Mouse (Mus musculus) kidney, embryonic 16.5 days (tissue): ENCODE results near the gene Hnrnpa1. TPM values are rescaled to one million over a fixed set of nuclear protein-coding genes. Genes with fewer than 3 reads are reported as not detected.
"Not testable (repeated sequence)": the region's sequence is repeated elsewhere in the genome, so short reads cannot be mapped to it uniquely, and the experiment has no call there.

Experiments
- ATAC-seq: fragments of 200-750 bp; cut with Nextera tagmentation; 2 replicates; pipeline ENCODE4 v1.8.0; 2017; ENCODE audit warnings: moderate TSS enrichment; ENCODE audit not compliant: low FRiP score, low TSS enrichment
- H3K27ac ChIP-seq: fragments of 300-500 bp; sonication (generic); 2 replicates; pipeline ENCODE4 v1.5.1; 2014; ENCODE audit warnings: low read length
- H3K27me3 ChIP-seq: fragments of 300-500 bp; sonication (generic); 2 replicates; pipeline ENCODE4 v1.6.1; 2014; ENCODE audit warnings: low read length, control low read depth, mixed read lengths; ENCODE audit not compliant: insufficient read depth
- H3K36me3 ChIP-seq: fragments of 300-500 bp; sonication (generic); 2 replicates; pipeline ENCODE4 v1.6.1; 2014; ENCODE audit warnings: low read length, control low read depth, mixed read lengths; ENCODE audit not compliant: insufficient read depth
- H3K4me1 ChIP-seq: fragments of 300-500 bp; sonication (generic); 2 replicates; pipeline ENCODE4 v1.6.1; 2014; ENCODE audit warnings: low read length, control low read depth, mixed read lengths; ENCODE audit not compliant: insufficient read depth
- H3K4me2 ChIP-seq: fragments of 300-500 bp; sonication (generic); replicated peaks from 2 replicates; pipeline ENCODE4 v1.6.1; 2014; ENCODE audit warnings: low read depth, low read length
- H3K4me3 ChIP-seq: fragments of 300-500 bp; sonication (generic); 2 replicates; pipeline ENCODE4 v1.5.1; 2014; ENCODE audit warnings: mild to moderate bottlenecking, low read length
- H3K9ac ChIP-seq: fragments of 300-500 bp; sonication (generic); replicated peaks from 2 replicates; pipeline ENCODE4 v1.6.1; 2014; ENCODE audit warnings: low read length
- H3K9me3 ChIP-seq: fragments of 300-500 bp; sonication (generic); 2 replicates; pipeline ENCODE4 v1.6.1; 2016; ENCODE audit warnings: low read length, control low read depth
- WGBS: fragments of 180-500 bp; shearing (Covaris S2); extraction: QIAGEN DNeasy Blood & Tissue Kit; methylation state at CpG from one replicate; pipeline ENCODE4 v1.1.7; 2014; 5-methylcytosine and 5-hydroxymethylcytosine counted together
- polyA plus RNA-seq: library from polyadenylated mRNA; unstranded; fragments of >200 nt; fragmentation: Nextera tagmentation; extraction: Ambion mirVana; gene quantifications from 2 replicates; pipeline ENCODE4 v1.2.1, GENCODE M21; 2015

The Hnrnpa1 gene
- polyA plus RNA-seq, 1 experiment from 2014 or later, result 831 TPM

GRCm38 (mm10) chr15:103249511-103249910 lies 9.3 kb downstream of the Hnrnpa1 start:
- not testable (repeated sequence) for H3K9me3 ChIP-seq, H3K4me3 ChIP-seq, ATAC-seq, H3K4me2 ChIP-seq, H3K4me1 ChIP-seq, H3K27me3 ChIP-seq, H3K27ac ChIP-seq, H3K9ac ChIP-seq
- H3K36me3 ChIP-seq, result peaks cover 44% of the 10 kb centered on the region
- WGBS, result 88% methylated on average over 6 of the region's 6 CpGs

- 30% methylated on average over 2 of the region's 2 CpGs for WGBS
- Histone ChIP-seq H3K4me1 (peaks cover 13% of the 10 kb centered on the region; the same call in 1 of the 2 replicates), H3K36me3 (peaks cover 41% of the 10 kb centered on the region), H3K27ac (no peak overlapping the region; the same call in 1 of the 2 replicates), H3K9ac (no peak overlapping the region), H3K27me3 (no peaks in the 10 kb centered on the region), H3K4me3 (no peak overlapping the region), H3K9me3 (no peaks in the 10 kb centered on the region), H3K4me2 (no peak overlapping the region)
- no peak for ATAC-seq
Observed at GRCm38 (mm10) chr15:103250195-103250740, 10.0 kb downstream of the Hnrnpa1 start.

GRCm38 (mm10) chr15:103251595-103251994 lies 11.4 kb downstream of the Hnrnpa1 start:
- no peak for ATAC-seq
- Histone ChIP-seq H3K36me3 (peaks cover 28% of the 10 kb centered on the region), H3K27ac (no peak overlapping the region), H3K9me3 (no peaks in the 10 kb centered on the region), H3K4me1 (peaks cover 14% of the 10 kb centered on the region; the same call in 1 of the 2 replicates), H3K4me2 (no peak overlapping the region), H3K4me3 (no peak overlapping the region), H3K27me3 (no peaks in the 10 kb centered on the region), H3K9ac (no peak overlapping the region)
- 74% methylated on average over 1 of the region's 1 CpGs for WGBS

- Histone ChIP-seq H3K4me3 (no peak overlapping the region), H3K36me3 (peaks cover 18% of the 10 kb centered on the region), H3K27ac (no peak overlapping the region), H3K27me3 (no peaks in the 10 kb centered on the region), H3K9ac (no peak overlapping the region), H3K4me1 (peaks cover 14% of the 10 kb centered on the region; the same call in 1 of the 2 replicates), H3K4me2 (no peak overlapping the region), H3K9me3 (no peaks in the 10 kb centered on the region)
- ATAC-seq, result no peak
- WGBS, result 92% methylated on average over 3 of the region's 3 CpGs
Observed at GRCm38 (mm10) chr15:103252660-103253059, 12.4 kb downstream of the Hnrnpa1 start.

GRCm38 (mm10) chr15:103253352-103253751 lies 13.1 kb downstream of the Hnrnpa1 start:
- Histone ChIP-seq H3K4me2 (no peak overlapping the region), H3K9me3 (no peaks in the 10 kb centered on the region), H3K4me1 (peaks cover 20% of the 10 kb centered on the region), H3K27ac (no peak overlapping the region), H3K36me3 (peaks cover 11% of the 10 kb centered on the region), H3K27me3 (no peaks in the 10 kb centered on the region), H3K9ac (no peak overlapping the region), H3K4me3 (no peak overlapping the region)
- no peak for ATAC-seq
- WGBS, result 94% methylated on average over 1 of the region's 1 CpGs

GRCm38 (mm10) chr15:103255169-103255568 lies 14.9 kb downstream of the Hnrnpa1 start:
- WGBS, result under 1% methylated on average over 25 of the region's 25 CpGs

GRCm38 (mm10) chr15:103256210-103256986 lies 16.2 kb downstream of the Hnrnpa1 start:
- no peak overlapping the region for H3K9ac ChIP-seq
- no peaks in the 10 kb centered on the region for H3K36me3 ChIP-seq
- peaks cover 25% of the 10 kb centered on the region for H3K4me1 ChIP-seq
- ATAC-seq, result no peak
- H3K9me3 ChIP-seq, result no peaks in the 10 kb centered on the region
- H3K27ac ChIP-seq, result no peak overlapping the region
- H3K27me3 ChIP-seq, result no peaks in the 10 kb centered on the region
- WGBS, result 92% methylated on average over 6 of the region's 6 CpGs
- H3K4me3 ChIP-seq, result no peak overlapping the region
- no peak overlapping the region for H3K4me2 ChIP-seq

More at GRCm38 (mm10) chr15:103255169-103255568, 14.9 kb downstream of the Hnrnpa1 start:
- H3K27me3 ChIP-seq, result no peaks in the 10 kb centered on the region
- peak overlapping the region; percentile 71 for H3K9ac ChIP-seq
- H3K4me2 ChIP-seq, result peak overlapping the region; percentile 89
- H3K9me3 ChIP-seq, result no peaks in the 10 kb centered on the region
- H3K4me3 ChIP-seq, result peak overlapping the region; percentile 50
- peak overlapping the region; percentile 66; the same call in 1 of the 2 replicates for H3K27ac ChIP-seq
- no peaks in the 10 kb centered on the region for H3K36me3 ChIP-seq
- H3K4me1 ChIP-seq, result peaks cover 25% of the 10 kb centered on the region
- ATAC-seq, result peak; percentile 75

- H3K4me2 ChIP-seq, result peak within 1 kb of the TSS; percentile 52
- peaks cover 25% of the 10 kb centered on the region for H3K4me1 ChIP-seq
- peak within 1 kb of the TSS; percentile 20; the same call in 1 of the 2 replicates for H3K9ac ChIP-seq
- H3K36me3 ChIP-seq, result no peaks in the 10 kb centered on the region
- 13% methylated on average over 15 of the region's 15 CpGs for WGBS
- H3K27ac ChIP-seq, result no peak within 1 kb of the TSS
- peak within 1 kb of the TSS; percentile 17 for H3K4me3 ChIP-seq
- peak; percentile 81 for ATAC-seq
- no peaks in the 10 kb centered on the region for H3K27me3 ChIP-seq
- no peaks in the 10 kb centered on the region for H3K9me3 ChIP-seq
Observed at GRCm38 (mm10) chr15:103257790-103258728, 17.8 kb downstream of the Hnrnpa1 start, which contains the start of gene Nfe2. TSS of gene Nfe2 (minus strand) at chr15:103258403.

GRCm38 (mm10) chr15:103259162-103259561 lies 18.9 kb downstream of the Hnrnpa1 start:
- 72% methylated on average over 5 of the region's 5 CpGs for WGBS
- Histone ChIP-seq H3K36me3 (no peaks in the 10 kb centered on the region), H3K27ac (no peak overlapping the region), H3K4me2 (no peak overlapping the region), H3K9ac (no peak overlapping the region), H3K9me3 (no peaks in the 10 kb centered on the region), H3K4me1 (peaks cover 25% of the 10 kb centered on the region), H3K4me3 (no peak overlapping the region), H3K27me3 (no peaks in the 10 kb centered on the region)
- ATAC-seq, result no peak
